Mouse (Mus musculus) C2C12 (cell line): Measurements from ENCODE around the gene Nkain4. TPM values are rescaled to one million over a fixed set of nuclear protein-coding genes. Genes with fewer than 3 reads are reported as not detected.

Experiments used
- H3K27me3 ChIP-seq: one replicate; pipeline ENCODE4 v1.6.1; 2011; ENCODE audit not compliant: control insufficient read depth, insufficient read depth, insufficient read length
- H3K36me3 ChIP-seq: one replicate; pipeline ENCODE4 v1.6.1; 2011; ENCODE audit not compliant: control insufficient read depth, insufficient read depth
- H3K4me3 ChIP-seq: one replicate; pipeline ENCODE4 v1.5.1; 2011; ENCODE audit warnings: mild to moderate bottlenecking, control low read depth; ENCODE audit not compliant: poor library complexity, insufficient read depth, severe bottlenecking
- H3K79me2 ChIP-seq: one replicate; pipeline ENCODE4 v1.6.1; 2011; ENCODE audit not compliant: control insufficient read depth, insufficient read depth
- H3K79me3 ChIP-seq: one replicate; pipeline ENCODE4 v1.6.1; 2011; ENCODE audit warnings: low read depth, control low read depth
- H3ac ChIP-seq: one replicate; pipeline ENCODE3; 2011; ENCODE audit warnings: low read depth; ENCODE audit not compliant: control insufficient read depth, insufficient read length
- CEBPB ChIP-seq: IDR thresholded peaks from one replicate; pipeline ENCODE4 v1.6.1; 2011; ENCODE audit warnings: low read depth, mild to moderate bottlenecking, control low read depth, moderate library complexity
- CTCF ChIP-seq: IDR thresholded peaks from one replicate; pipeline ENCODE4 v1.5.1; 2011; ENCODE audit not compliant: control insufficient read depth, insufficient read depth, insufficient read length
- FOSL1 ChIP-seq: IDR thresholded peaks from one replicate; pipeline ENCODE4 v1.8.0; 2011; ENCODE audit warnings: mild to moderate bottlenecking, low read length; ENCODE audit not compliant: poor library complexity, insufficient read depth, severe bottlenecking
- MAX ChIP-seq: IDR thresholded peaks from one replicate; pipeline ENCODE4 v1.6.1; 2011; ENCODE audit warnings: mild to moderate bottlenecking, control low read depth
- MYOD1 ChIP-seq: IDR thresholded peaks from one replicate; pipeline ENCODE4 v1.6.1; 2011; ENCODE audit warnings: low read depth; ENCODE audit not compliant: control insufficient read depth, insufficient read length
- MYOG ChIP-seq: IDR thresholded peaks from one replicate; pipeline ENCODE4 v1.6.1; 2011; ENCODE audit not compliant: control insufficient read depth, insufficient read length; ENCODE audit errors: extremely low read depth
- USF1 ChIP-seq: IDR thresholded peaks from one replicate; pipeline ENCODE4 v1.6.1; 2011; ENCODE audit warnings: low read depth, mild to moderate bottlenecking, control low read depth, moderate library complexity
- polyA plus RNA-seq: library from polyadenylated mRNA; unstranded; fragments of >200 nt; fragmentation: generic; extraction: Trizol; gene quantifications from one replicate; pipeline ENCODE4 v1.2.1, GENCODE M21; 2012; ENCODE audit warnings: missing spikeins

The Nkain4 gene
- polyA plus RNA-seq, 1 experiment, result not detected

DNA sequence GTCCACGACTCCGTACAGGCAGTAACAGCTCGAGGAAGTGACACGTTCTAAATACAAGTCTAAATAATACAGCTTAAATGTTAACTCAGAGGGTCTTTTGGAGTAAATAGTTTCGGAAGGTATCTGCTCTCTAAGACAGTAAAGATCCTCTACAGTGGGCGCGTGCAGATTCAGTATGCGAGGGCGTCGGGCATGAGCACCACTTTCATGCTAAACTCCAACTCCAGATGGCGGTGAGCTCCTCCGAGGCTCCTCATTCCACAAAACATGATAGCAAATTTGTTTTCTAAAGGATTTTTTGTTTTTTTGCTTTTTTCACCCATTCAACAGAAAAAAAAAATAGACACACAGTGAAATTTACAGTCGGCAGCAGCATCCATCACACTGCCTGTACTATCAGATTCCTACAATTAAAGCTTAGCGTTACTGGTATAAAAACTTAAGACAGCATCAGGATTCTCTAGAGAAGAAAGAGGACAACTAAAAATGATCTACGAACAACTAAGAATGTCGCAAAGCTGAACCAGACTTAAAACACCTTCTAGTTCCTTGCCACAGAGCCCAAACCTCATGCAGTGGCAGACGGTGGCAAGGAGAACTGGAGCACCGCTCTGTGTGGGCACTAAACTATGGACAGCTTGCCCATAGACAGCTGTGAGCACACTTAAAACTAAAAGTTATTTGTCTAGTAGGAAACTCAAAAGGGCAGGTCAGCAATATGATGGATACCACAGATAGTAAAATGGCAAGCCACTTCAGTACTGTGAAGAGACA is 49.9 kb downstream of the Nkain4 start:
- Histone ChIP-seq H3K27me3 (no peaks in the 10 kb centered on the region), H3ac (no peak overlapping the region), H3K36me3 (peaks cover 51% of the 10 kb centered on the region), H3K79me2 (peaks cover 41% of the 10 kb centered on the region), H3K4me3 (no peak overlapping the region), H3K79me3 (peaks cover 27% of the 10 kb centered on the region)
- no peak for TF ChIP-seq FOSL1
- no peak for TF ChIP-seq CEBPB
- TF ChIP-seq USF1, result no peak
- no peak for TF ChIP-seq MAX
- TF ChIP-seq MYOD1, result no peak
- TF ChIP-seq MYOG, result no peak
- TF ChIP-seq CTCF, result no peak

DNA sequence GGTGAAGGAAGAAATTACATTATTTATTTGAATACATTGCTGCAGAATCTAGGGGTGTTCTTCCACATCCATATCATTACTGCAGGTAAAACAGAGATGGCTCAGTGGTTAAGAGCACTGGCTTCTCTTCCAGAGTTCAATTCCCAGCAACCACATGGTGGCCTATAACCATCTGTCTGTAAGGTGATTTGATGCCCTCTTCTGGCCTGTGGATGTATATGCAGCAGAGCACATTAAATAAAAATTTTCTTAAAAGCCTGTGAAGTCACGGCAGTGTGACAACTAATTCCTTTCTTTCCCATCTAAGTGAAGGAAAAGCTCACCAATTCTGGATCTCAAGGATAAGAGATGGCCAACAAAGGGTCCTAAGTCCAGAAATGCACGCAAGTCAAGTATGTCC is 52.4 kb downstream of the Nkain4 start:
- H3K79me2 ChIP-seq, result peaks cover 16% of the 10 kb centered on the region
- H3K79me3 ChIP-seq, result peaks cover 9% of the 10 kb centered on the region
- peaks cover 29% of the 10 kb centered on the region for H3K36me3 ChIP-seq
- no peak for TF ChIP-seq USF1
- no peak for TF ChIP-seq MYOD1
- no peak for TF ChIP-seq FOSL1
- no peak for TF ChIP-seq MYOG
- TF ChIP-seq CTCF, result no peak
- no peak for TF ChIP-seq CEBPB
- peak; percentile 31 for TF ChIP-seq MAX
- no peak overlapping the region for H3ac ChIP-seq
- H3K27me3 ChIP-seq, result peaks cover 2% of the 10 kb centered on the region
- no peak overlapping the region for H3K4me3 ChIP-seq

DNA sequence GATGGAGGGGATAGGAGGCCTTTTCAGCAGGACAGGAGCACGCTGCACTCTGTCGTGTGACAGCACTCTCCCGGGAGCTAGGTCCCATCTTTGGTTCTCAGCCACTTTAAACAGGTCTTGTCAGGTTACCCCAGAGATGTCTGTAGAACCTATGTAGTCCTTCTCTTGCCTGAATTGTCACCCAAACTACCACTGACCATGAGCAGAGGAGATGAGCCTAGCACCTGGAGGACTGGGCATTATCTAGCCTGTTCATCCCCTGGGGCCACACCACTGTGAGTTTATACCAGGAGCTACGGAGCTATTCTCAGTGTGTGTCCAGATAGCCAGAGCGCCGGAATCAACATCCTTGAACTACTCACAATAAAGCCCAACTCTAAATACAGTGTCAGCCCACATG is 56.6 kb downstream of the Nkain4 start:
- H3K36me3 ChIP-seq, result peaks cover 3% of the 10 kb centered on the region

DNA sequence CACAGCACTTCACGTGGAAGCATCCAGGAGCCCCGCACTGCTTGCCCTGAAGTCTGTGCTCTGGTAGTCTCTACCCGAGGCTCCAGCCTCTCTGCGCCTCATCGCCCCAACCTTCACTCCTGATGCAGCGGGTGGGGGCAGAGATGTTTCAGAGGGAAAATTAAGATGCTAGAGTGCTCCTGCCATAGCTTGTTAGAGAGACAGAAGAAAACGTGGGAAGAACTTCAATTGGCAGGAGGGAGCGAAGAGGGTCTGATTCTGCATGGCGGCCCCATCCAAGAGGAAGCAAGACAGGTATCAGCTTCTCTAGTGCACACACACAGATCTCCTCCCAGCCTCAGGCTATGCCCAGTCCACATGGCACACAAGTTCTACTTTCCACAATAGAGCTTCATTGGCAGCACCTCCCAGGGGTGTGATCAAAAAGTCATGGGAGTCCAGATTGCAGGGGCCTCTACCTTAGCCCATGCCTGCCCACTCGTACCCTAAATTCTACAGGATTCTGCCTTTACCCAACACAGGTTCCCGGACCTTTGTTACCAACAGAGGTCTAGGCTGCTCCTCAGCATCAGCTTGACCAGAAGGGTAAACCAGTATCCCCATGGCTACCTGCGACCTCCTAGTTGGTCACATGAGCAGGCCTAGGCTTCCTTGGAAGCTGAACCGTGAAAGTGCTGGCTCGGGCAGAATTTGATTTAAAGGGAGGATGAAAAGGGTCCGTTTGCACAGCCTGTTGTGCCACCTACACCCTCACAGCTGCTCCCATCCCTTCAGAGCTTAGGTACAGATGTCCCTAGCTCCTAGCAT is 57.5 kb downstream of the Nkain4 start:
- no peaks in the 10 kb centered on the region for H3K36me3 ChIP-seq
- TF ChIP-seq USF1 (no peak), CTCF (no peak), FOSL1 (no peak), MYOG (no peak), MAX (no peak), CEBPB (no peak), MYOD1 (no peak)
- no peak overlapping the region for H3ac ChIP-seq
- no peaks in the 10 kb centered on the region for H3K79me2 ChIP-seq
- peaks cover 46% of the 10 kb centered on the region for H3K27me3 ChIP-seq
- H3K4me3 ChIP-seq, result no peak overlapping the region
- H3K79me3 ChIP-seq, result no peaks in the 10 kb centered on the region

More for the DNA sequence above, 56.6 kb downstream of the Nkain4 start:
- Histone ChIP-seq H3ac (no peak overlapping the region), H3K27me3 (peaks cover 38% of the 10 kb centered on the region), H3K4me3 (no peak overlapping the region), H3K79me3 (no peaks in the 10 kb centered on the region), H3K79me2 (no peaks in the 10 kb centered on the region)
- TF ChIP-seq FOSL1, result no peak
- TF ChIP-seq CTCF, result no peak
- no peak for TF ChIP-seq MYOD1
- no peak for TF ChIP-seq MAX
- TF ChIP-seq MYOG, result no peak
- no peak for TF ChIP-seq USF1

DNA sequence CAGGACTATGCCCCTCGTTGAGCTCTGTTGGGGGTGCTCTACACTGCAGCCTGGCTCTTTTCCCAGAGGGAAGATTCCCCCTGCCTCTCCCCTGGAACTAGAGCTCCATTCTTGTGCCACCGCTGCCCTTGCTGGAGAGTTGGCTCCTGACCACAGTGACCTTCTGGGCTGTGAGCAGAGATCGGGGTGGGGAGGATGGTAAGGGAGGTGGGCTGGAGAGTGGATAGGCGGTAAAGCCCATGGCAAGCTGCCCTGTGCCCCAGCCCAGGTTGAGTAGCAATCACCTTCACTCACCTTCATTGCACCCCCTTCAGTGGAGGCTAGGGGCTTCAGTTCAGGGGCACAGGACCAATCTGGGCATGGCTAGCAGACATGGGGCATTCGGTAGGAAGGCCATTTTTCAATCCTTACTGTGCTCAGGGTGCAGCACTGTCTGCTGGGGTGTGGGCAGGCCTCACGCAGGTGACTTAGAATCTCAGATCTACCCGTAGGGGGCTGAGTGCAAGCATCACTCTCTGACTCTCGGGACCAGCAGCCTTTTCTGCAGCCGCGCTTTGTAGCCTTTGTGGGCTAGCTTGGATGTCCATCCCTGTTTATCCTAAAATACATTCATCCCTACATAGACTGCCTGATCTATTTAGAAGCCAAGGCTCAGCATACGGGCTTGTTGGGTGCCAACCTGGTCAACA is 58.5 kb downstream of the Nkain4 start:
- no peak for TF ChIP-seq MYOG
- H3K79me2 ChIP-seq, result no peaks in the 10 kb centered on the region
- H3K36me3 ChIP-seq, result no peaks in the 10 kb centered on the region
- H3K79me3 ChIP-seq, result no peaks in the 10 kb centered on the region
- no peak overlapping the region for H3K4me3 ChIP-seq
- no peak overlapping the region for H3ac ChIP-seq
- peaks cover 56% of the 10 kb centered on the region for H3K27me3 ChIP-seq

DNA sequence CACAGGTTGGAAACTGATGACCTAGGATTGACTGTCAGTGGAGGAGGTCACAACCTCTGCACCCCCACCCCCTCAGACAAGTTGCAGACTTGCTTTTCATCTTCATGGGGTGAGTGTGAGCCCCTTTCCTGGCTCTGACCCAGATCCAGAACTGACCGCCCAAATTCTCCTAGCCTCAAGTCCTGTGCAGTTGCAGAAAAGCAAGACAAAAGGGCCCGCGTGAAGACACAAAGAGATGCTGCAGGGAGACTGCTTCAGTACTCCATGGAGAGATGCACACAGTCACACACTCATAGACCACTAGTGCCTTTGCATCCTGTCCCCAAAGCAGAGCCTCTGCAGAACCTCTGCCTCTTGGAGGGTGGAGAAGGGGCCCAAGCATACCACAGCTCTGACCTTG is 59.2 kb downstream of the Nkain4 start:
- Histone ChIP-seq H3ac (no peak overlapping the region), H3K4me3 (no peak overlapping the region), H3K79me3 (no peaks in the 10 kb centered on the region), H3K79me2 (no peaks in the 10 kb centered on the region), H3K36me3 (no peaks in the 10 kb centered on the region), H3K27me3 (peaks cover 63% of the 10 kb centered on the region)
- TF ChIP-seq CEBPB (no peak), MYOG (no peak), MYOD1 (no peak), MAX (no peak), FOSL1 (no peak), CTCF (no peak), USF1 (no peak)
